Mouse (Mus musculus) liver, adult (tissue): ENCODE results near the gene Cwc25.

Experiments
- GATA4 ChIP-seq: IDR thresholded peaks from 2 replicates; pipeline ENCODE4 v1.6.1; 2014; ENCODE audit warnings: mild to moderate bottlenecking, low read length; ENCODE audit not compliant: insufficient replicate concordance

Cwc25 gene

DNA sequence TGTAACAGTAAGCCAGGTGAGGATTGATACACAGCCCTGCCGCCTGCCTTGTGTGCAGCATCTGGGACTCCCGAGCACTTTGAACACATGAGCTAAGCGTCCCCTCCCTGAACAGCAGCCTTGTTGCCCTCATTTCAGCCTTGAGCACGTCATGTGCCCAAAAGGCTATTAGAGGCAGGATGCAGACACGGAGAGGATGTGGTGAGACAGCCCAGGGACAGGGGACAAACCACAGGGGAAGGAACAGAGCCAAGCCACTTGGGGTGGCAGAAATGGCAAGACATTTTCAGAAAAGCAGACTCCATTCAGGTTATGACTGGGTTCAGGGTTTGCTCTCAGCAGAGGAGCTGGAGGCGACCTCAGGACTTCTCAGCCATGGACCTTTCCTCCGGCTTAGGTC is 38.0 kb downstream of the Cwc25 start:
- no peak for TF ChIP-seq GATA4

- TF ChIP-seq GATA4 = no peak
Observed at GRCm38 (mm10) chr11:97723709-97724108, 42.6 kb downstream of the Cwc25 start.

DNA sequence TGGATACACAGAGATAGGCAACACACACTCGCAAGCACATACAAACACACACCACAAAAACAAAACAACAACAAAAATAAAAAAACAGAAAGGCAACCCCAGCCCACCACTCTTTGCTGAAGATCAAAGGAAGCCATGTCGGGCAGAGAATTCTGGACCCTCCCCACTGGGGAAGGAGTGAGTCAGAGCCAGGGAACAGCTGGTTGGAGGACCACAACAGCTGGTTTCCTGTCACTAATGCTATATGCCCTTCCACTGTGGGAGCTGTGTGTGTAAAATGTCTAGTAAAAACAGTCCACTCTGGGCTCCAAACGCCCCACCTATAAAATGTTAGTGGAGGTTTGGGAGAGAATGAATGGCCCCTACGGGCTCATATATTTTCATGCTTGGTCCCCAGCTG is 45.0 kb downstream of the Cwc25 start:
- TF ChIP-seq GATA4 = no peak

- TF ChIP-seq GATA4 = no peak
Observed at GRCm38 (mm10) chr11:97719041-97719440, 47.3 kb downstream of the Cwc25 start.

DNA sequence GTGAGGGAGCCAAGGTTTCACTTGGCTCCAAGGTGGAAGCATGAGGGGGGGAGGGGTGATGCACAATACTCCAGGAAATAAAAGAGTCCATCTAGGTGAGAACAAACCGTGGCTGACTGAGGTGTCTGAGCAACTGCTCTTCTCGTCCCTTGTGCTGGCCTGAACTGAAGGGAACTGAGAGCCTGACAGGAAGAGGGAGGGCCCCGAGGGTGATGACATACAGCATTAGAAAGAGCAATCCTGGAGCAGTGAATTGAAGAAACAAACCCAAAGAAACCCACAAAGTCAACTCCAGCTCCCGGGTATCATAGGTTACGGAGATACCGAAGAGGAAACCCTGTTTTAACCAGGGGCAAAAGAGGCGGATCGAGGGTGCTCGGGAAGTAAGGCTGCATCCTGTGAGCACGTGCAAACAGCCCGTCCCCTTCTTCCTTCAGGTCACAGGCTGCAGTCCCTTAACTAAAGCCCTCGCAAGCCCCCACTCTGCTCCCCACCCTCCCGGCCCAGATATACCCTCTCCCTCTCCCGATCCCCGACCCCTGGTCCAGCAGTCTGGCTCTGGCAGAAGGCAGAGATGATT is 48.0 kb downstream of the Cwc25 start:
- TF ChIP-seq GATA4 = no peak

- TF ChIP-seq GATA4 = no peak
Observed at GRCm38 (mm10) chr11:97717369-97718280, 48.7 kb downstream of the Cwc25 start.

DNA sequence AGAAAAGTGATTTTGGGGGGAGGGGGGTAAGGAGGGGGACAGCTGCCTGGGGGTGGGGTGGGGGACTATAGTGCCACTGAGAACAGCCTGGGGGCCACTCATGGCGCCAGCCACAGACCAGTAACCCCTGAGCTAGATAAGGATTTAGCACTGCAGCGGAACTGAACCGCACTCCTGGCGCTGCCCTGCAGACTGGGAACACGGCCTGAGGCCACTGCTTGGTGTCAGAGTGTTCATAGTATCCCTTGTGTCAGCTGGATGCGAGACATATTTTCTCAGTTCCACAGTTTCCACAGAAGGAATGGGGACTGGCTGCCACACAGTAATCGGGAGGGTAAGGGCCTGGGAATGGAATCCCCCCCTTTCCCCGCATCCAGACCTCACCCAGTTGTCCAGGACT is 50.3 kb downstream of the Cwc25 start:
- TF ChIP-seq GATA4 = no peak

DNA sequence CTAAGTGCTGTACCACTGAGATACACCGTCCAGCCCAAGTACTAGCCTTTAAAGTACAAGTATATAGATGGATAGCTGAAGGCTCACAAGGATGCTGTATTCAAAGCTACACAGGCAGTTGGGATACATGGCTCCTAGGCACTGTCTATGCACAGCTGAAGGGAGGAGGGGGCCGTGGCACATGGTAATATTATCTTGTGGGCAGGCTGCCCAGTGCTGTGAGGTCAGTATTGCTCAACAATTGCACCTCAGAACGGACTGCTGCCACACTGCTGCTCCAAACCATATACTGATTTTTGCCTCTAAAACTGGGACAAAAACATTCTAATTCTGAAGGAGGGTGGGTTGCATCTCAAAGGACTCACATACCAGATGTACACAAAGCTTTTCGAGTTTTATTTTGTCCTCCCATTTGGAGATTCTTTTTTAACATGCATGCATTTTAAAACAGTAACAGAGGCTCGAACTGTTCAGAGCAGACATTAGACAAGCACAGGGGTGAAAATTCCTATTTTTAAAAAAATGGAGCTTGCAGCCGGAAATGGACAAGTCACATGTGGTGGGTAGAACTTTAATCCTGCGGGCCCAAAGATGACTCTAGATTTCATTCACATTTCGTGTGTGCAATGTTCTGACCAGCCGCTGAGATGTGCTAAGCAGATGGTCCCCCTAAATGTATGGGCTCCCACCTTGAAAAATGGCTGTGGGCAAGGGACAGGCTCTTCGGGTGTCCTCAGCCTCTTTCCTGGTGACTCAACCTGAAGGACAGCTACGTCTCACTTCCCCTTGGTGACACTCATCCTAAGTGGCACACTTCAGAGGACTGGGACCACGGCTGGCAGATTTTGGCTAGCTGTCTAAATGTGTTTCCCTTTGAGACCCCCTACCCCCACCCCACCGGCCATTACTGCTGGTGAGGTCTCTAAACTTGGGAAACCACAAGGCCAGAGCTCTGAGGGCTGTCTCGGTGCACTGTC is 51.3 kb downstream of the Cwc25 start:
- TF ChIP-seq GATA4 = peak; percentile 28; the same call in 1 of the 2 replicates

DNA sequence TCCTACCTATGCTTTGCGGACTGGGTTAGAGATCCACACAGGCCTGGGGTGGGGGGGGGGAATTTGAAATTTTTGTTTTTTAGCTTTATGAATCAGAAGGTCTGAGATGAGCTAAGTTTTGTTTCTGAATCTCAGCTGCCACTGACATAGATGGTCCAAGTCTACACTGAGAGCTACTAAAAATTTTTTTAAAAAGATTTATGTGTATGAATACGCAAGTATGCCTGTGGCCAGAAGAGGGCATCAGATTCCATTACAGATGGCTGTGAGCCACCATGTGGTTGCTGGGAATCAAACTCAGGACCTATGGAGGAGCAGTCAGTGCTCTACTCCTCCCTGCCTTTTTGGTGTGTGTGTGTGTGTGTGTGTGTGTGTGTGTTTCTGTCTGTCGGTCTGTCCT is 52.0 kb downstream of the Cwc25 start:
- TF ChIP-seq GATA4 = no peak

- no peak for TF ChIP-seq GATA4
Observed at GRCm38 (mm10) chr11:97713896-97714295, 52.5 kb downstream of the Cwc25 start.

- TF ChIP-seq GATA4 = no peak
Observed at GRCm38 (mm10) chr11:97712286-97712685, 54.1 kb downstream of the Cwc25 start.

- no peak for TF ChIP-seq GATA4
Observed at GRCm38 (mm10) chr11:97711200-97711900, 55.0 kb downstream of the Cwc25 start.

DNA sequence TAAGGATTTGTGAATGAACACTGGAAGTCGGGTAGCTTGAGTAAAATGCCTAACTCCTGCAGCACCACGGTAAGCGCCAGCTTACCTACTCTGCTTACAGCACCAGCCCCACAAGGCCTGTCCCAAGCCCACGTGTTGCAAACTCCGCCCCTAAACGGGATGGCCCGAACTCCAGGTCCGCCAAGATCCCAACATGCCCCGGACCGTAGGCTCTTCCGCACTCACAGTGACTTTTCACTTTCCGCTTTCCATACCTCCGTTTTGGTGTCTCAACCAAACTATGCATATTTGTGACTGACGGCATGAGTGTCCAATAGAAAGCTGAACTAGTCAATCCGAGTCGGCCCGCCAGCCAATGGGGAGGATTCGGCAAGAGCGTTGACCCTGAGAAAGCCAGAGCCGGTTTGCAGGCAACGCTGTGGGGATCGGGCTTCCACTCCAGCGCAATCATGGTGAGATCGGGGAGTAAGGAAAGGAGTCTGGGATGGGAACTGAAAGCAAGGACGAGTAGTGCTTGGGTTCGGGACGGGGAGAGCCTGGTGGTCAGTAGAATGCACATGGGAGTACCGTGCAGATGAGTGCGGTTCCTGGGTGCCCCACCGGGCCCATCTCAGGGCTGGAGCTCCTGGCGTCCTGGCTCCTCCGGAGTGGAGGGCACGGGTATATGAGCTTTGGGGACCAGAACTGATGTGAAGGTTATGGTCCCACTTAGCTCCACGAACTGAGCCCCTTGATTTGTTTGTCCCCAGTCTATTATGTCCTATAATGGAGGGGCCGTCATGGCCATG is 63.1 kb downstream of the Cwc25 start, which contains the start of gene Psmb3:
Gene Psmb3 (plus strand): TSS at position 361 of the 788 bp plus-strand sequence.
- TF ChIP-seq GATA4 = peak; percentile 22; the same call in 1 of the 2 replicates

DNA sequence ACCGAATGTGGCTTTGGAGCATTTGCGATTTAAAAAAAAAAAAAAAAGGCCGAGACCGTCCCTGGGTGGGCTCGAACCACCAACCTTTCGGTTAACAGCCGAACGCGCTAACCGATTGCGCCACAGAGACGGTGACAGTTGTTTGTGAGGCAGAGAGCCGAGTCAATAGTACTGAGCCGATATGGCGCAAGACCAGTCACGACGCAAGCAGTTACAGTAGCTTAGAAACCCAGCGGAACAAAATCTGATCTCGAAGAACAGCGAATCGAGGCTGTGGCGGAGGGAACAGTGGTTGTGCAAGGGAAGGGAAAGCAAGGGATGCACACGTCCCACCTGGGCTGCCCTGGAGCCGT is 64.0 kb downstream of the Cwc25 start:
- no peak for TF ChIP-seq GATA4
